Comparison of ENCODE assay signal across 8 mouse cellular contexts in genomic region chr7:79661253-79661890, GRCm38 (mm10). TPM values are rescaled to one million over a fixed set of nuclear protein-coding genes. Genes with fewer than 3 reads are reported as not detected.
DNase-seq lines count a peak whose midpoint lies in the region; ATAC-seq and TF ChIP-seq lines count a peak whose summit lies in the region.

No protein-coding gene starts in this region.

- 15% methylated on average over 5 of the region's 5 CpGs for WGBS in heart, embryonic 13.5 days
- 15% methylated on average over 5 of the region's 5 CpGs for WGBS in hindbrain, embryonic 12.5 days
- 15% methylated on average over 5 of the region's 5 CpGs for WGBS in midbrain, embryonic 13.5 days

- TF ChIP-seq CTCF in G1E (IDR thresholded peaks at IDR 0.05; ENCODE audit: low read depth, low read length): no peak

- peaks cover 12% of the 10 kb centered on the region for H3K36me3 ChIP-seq in heart, embryonic 13.5 days
- H3K36me3 ChIP-seq in G1E (replicated peaks): peaks cover 37% of the 10 kb centered on the region
- H3K36me3 ChIP-seq in hindbrain, embryonic 12.5 days: no peaks in the 10 kb centered on the region
- no peaks in the 10 kb centered on the region for H3K36me3 ChIP-seq in midbrain, embryonic 13.5 days

- peaks cover 33% of the 10 kb centered on the region for H3K4me1 ChIP-seq in heart, embryonic 13.5 days
- peaks cover 44% of the 10 kb centered on the region for H3K4me1 ChIP-seq in G1E (ENCODE audit: insufficient read depth, low read depth, low read length)
- H3K4me1 ChIP-seq in hindbrain, embryonic 12.5 days: peaks cover 29% of the 10 kb centered on the region
- H3K4me1 ChIP-seq in midbrain, embryonic 13.5 days (replicated peaks): peaks cover 36% of the 10 kb centered on the region

- peak overlapping the region; percentile 98 for H3K4me3 ChIP-seq in heart, embryonic 13.5 days
- peak overlapping the region; percentile 98 for H3K4me3 ChIP-seq in G1E (ENCODE audit: low read depth, low read length)
- peak overlapping the region; percentile 70 for H3K4me3 ChIP-seq in hindbrain, embryonic 12.5 days
- peak overlapping the region; percentile 93 for H3K4me3 ChIP-seq in midbrain, embryonic 13.5 days (replicated peaks)

- peak overlapping the region; percentile 89 for H3K9ac ChIP-seq in heart, embryonic 13.5 days
- H3K9ac ChIP-seq in hindbrain, embryonic 12.5 days: peak overlapping the region; percentile 69
- peak overlapping the region; percentile 75 for H3K9ac ChIP-seq in midbrain, embryonic 13.5 days (replicated peaks)

- no peaks in the 10 kb centered on the region for H3K9me3 ChIP-seq in heart, embryonic 13.5 days
- no peaks in the 10 kb centered on the region for H3K9me3 ChIP-seq in G1E (replicated peaks)
- H3K9me3 ChIP-seq in hindbrain, embryonic 12.5 days (replicated peaks): no peaks in the 10 kb centered on the region
- no peaks in the 10 kb centered on the region for H3K9me3 ChIP-seq in midbrain, embryonic 13.5 days

- no peak for ATAC-seq in heart, embryonic 13.5 days (ENCODE audit: extremely low read depth, insufficient number of reproducible peaks, low FRiP score, low TSS enrichment)
- ATAC-seq in G1E (ENCODE audit: extremely low read depth, insufficient number of reproducible peaks, low FRiP score, poor library complexity, severe bottlenecking): no peak
- ATAC-seq in hindbrain, embryonic 12.5 days (ENCODE audit: low FRiP score): no peak
- no peak for ATAC-seq in midbrain, embryonic 13.5 days
- no peak for ATAC-seq in CD4-positive, CD25-positive, alpha-beta regulatory T cell, adult 4 months

- peak overlapping the region; percentile 97 for H3K4me2 ChIP-seq in heart, embryonic 13.5 days
- peak overlapping the region; percentile 97 for H3K4me2 ChIP-seq in hindbrain, embryonic 12.5 days (replicated peaks)
- H3K4me2 ChIP-seq in midbrain, embryonic 13.5 days (replicated peaks): peak overlapping the region; percentile 100

- intact Hi-C loops in heart, postnatal 14 days (cut with DNase I): no loop called here

- DNase-seq in heart, postnatal 14 days: no peak
- no peak for DNase-seq in G1E (ENCODE audit: low spot score)
- DNase-seq in right cerebral cortex, postnatal 36 days (ENCODE audit: low spot score in 2 of 2): no peak
- no peak for DNase-seq in cerebellum, adult 11-12 months

- H3K27ac ChIP-seq in heart, embryonic 13.5 days (replicated peaks): no peak overlapping the region
- H3K27ac ChIP-seq in hindbrain, embryonic 12.5 days: no peak overlapping the region
- no peak overlapping the region for H3K27ac ChIP-seq in midbrain, embryonic 13.5 days

- H3K27me3 ChIP-seq in heart, embryonic 13.5 days (replicated peaks): 0 out of 2 replicates have a peak, but pooled peaks cover 4% of the 10 kb centered on the region
- H3K27me3 ChIP-seq in G1E (ENCODE audit: insufficient read depth, low read length): 0 out of 2 replicates have a peak, but pooled peaks cover 2% of the 10 kb centered on the region
- H3K27me3 ChIP-seq in hindbrain, embryonic 12.5 days: no peaks in the 10 kb centered on the region
- H3K27me3 ChIP-seq in midbrain, embryonic 13.5 days: no peaks in the 10 kb centered on the region; the same call in 1 of the 2 replicates

RNA-seq across cellular contexts. Expression of gene Ticrr, which starts 1.4 kb away (rescaled TPM):
- 5.2 and 5.9 TPM in 2 replicates for polyA plus RNA-seq in heart, embryonic 13.5 days (2015; fragmentation: Nextera tagmentation; extraction: Ambion mirVana)
- 1 to 10 TPM in 1 of 2 experiments, under 1 TPM in 1; 0.29 to 1.2 TPM for total RNA-seq in heart, postnatal 14 days (2021)
- total RNA-seq in G1E (2014; fragmentation: Nextera tagmentation) (69.3 and 74.3 TPM in 2 replicates), G1E (2017) (16.7 and 21.3 TPM in 2 replicates)
- 13.1 and 13.6 TPM in 2 replicates for polyA plus RNA-seq in G1E (2012)
- 8.9 and 9.2 TPM in 2 replicates for polyA plus RNA-seq in hindbrain, embryonic 12.5 days (2016; fragmentation: Nextera tagmentation; extraction: Ambion mirVana)
- 3.4 and 4.9 TPM in 2 replicates for polyA plus RNA-seq in midbrain, embryonic 13.5 days (2015; fragmentation: Nextera tagmentation; extraction: Ambion mirVana)
- under 1 TPM; 0.56 to 0.94 TPM for polyA plus RNA-seq in CD4-positive, CD25-positive, alpha-beta regulatory T cell, adult 4 months (2017; shearing (Covaris generic))

RNA-seq across cellular contexts. Expression of gene Rhcg, which starts 43.9 kb away (rescaled TPM):
- polyA plus RNA-seq in heart, embryonic 13.5 days (2015; fragmentation: Nextera tagmentation; extraction: Ambion mirVana): 0.25 TPM in 1 of 2 replicates, not detected in the other
- total RNA-seq in heart, postnatal 14 days (2021): not detected
- total RNA-seq in G1E (2014; fragmentation: Nextera tagmentation) (not detected in 2 replicates), G1E (2017) (not detected in 2 replicates)
- not detected in 2 replicates for polyA plus RNA-seq in G1E (2012)
- 1.4 and 2.3 TPM in 2 replicates for polyA plus RNA-seq in hindbrain, embryonic 12.5 days (2016; fragmentation: Nextera tagmentation; extraction: Ambion mirVana)
- polyA plus RNA-seq in midbrain, embryonic 13.5 days (2015; fragmentation: Nextera tagmentation; extraction: Ambion mirVana): 2.1 and 2.5 TPM in 2 replicates
- polyA plus RNA-seq in CD4-positive, CD25-positive, alpha-beta regulatory T cell, adult 4 months (2017; shearing (Covaris generic)): not detected

RNA-seq across cellular contexts. Expression of gene Kif7, which starts 54.1 kb away (rescaled TPM):
- polyA plus RNA-seq in heart, embryonic 13.5 days (2015; fragmentation: Nextera tagmentation; extraction: Ambion mirVana): 1.7 and 2.4 TPM in 2 replicates
- 1 to 10 TPM; 2.2 to 2.5 TPM for total RNA-seq in heart, postnatal 14 days (2021)
- 2.6 and 2.7 TPM in 2 replicates for total RNA-seq in G1E (2014; fragmentation: Nextera tagmentation)
- 4.2 and 4.4 TPM in 2 replicates for total RNA-seq in G1E (2017)
- 17.6 and 19.9 TPM in 2 replicates for polyA plus RNA-seq in G1E (2012)
- 6.7 and 6.9 TPM in 2 replicates for polyA plus RNA-seq in hindbrain, embryonic 12.5 days (2016; fragmentation: Nextera tagmentation; extraction: Ambion mirVana)
- polyA plus RNA-seq in midbrain, embryonic 13.5 days (2015; fragmentation: Nextera tagmentation; extraction: Ambion mirVana): 2.2 and 3.0 TPM in 2 replicates
- under 1 TPM in 1 of 2 experiments, not detected in 1; 0.58 TPM for polyA plus RNA-seq in CD4-positive, CD25-positive, alpha-beta regulatory T cell, adult 4 months (2017; shearing (Covaris generic))
